Mouse (Mus musculus): ENCODE measurements around the gene Ssmem1.
A peak's percentile ranks its signal among the peaks of the same experiment; 100 is the strongest.

The Ssmem1 gene

DNA sequence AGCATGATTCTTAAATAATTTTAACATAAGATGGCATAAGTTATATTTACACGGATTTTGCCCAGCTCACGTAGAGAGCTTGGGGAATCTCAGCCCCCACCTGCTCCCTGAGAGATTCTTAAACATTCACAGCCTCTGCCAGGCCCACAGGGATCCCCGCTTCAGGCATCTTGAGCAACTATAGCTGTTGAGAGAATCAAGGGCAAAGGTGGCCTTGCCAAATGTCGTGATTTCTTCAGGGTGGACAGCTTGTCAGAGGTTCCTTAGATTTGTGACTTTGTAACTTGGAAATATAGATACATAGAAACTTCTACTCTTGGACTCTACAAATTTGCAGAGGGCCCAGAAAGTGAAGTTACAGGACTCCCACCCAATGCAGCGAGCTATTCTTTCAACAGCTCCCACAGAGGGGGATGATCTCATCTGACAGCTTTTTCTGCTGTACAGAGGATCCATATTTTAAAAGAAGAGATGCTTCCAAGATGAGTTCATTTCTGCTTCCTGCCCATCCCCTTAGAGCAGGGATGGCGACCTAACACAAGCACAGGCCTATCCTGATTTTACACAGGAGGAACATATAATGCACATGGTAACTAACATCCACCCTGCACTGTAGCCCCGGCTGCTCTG is 43.8 kb downstream of the Ssmem1 start:
- DNase-seq (ENCODE audit: low spot score in 2 of 2): no peak

DNA sequence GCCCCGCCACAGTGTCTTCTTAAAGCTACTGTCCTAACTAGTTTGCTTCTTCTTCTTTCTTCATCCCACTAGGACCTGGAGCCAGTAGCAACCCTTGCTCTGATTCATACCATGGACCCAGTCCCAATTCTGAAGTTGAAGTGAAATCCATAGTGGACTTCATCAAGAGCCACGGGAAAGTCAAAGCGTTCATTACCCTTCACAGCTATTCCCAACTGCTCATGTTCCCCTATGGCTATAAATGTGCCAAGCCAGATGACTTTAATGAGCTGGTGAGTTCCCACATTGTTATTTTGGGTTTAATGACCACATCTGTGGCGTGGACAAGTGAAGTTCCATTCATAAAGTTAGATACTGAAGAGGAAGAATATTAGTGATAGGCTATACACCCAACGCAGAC is 44.4 kb downstream of the Ssmem1 start:
- no peak for DNase-seq (ENCODE audit: low spot score in 2 of 2)

DNA sequence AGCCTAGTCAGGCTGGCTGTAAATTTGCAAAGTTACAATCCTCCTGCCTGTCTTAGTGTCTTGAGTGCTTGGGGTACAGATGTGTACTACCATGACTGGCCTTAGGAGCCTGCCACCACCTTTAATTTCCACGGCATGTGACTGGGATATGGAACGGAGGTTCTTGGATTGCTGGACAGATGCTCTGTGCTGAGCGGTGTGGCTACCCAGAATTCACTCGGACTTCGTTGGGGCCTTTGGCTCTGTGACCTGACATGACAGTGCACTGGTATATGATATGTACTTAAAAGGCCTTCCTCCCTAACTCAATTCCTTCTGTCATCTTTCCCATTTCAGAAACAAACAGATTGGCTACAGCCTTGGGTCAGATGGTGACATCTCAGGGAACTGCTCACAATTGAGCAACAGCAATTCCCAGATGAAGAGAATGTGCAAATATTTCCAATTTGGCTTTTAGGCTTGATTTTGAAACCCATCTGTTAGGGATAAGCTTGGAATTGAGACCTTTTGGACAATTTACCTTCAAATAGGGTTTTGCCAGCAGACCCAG is 45.0 kb downstream of the Ssmem1 start:
- DNase-seq (ENCODE audit: low spot score in 2 of 2): no peak

DNA sequence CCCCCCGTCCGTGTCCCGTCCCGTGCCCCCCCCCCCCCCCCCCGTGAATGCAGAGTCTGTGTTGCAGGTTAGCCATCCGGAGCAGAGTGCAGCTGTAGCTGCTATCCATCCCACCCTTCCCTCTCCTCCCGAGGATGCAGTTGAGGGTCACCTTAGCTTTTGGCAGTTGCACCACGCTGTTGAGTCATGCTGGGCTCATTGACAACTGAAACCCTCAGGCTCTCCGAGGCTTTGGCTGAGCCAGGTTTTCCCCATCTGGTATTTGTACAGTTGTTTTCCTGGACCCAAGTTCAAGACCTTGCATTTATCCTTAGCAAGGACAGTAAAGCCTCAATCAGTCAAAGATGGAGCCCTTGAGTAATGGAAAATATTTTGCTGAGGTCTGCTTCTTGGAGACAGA is 46.4 kb downstream of the Ssmem1 start:
- DNase-seq (ENCODE audit: low spot score in 2 of 2): no peak

GRCm38 (mm10) chr6:30559726-30560125 is 50.1 kb downstream of the Ssmem1 start:
- no peak for DNase-seq (ENCODE audit: low spot score in 2 of 2)

DNA sequence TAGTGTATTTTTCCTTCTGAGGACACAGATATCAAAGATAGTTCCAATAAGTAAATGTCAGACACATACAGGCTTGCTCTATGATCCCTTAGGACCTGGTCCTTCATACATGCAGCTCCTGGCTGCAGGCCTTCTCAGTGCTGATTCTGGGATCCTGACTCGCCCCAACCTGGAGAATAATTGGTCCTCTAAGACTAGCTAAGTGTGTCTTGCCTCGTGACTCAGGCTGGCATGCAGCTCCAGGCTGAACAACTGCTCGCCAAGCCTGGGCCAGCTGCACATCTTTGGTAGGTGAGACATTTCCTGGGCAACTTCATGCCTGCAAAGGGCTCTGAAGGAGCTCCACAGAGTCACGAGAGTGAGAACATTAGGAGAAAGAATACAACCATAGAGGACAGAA is 52.5 kb downstream of the Ssmem1 start:
- DNase-seq (ENCODE audit: low spot score in 2 of 2): no peak

GRCm38 (mm10) chr6:30563575-30563974 is 53.9 kb downstream of the Ssmem1 start:
- DNase-seq (ENCODE audit: low spot score in 2 of 2): peak in 1 of 2 experiments; percentile 35

DNA sequence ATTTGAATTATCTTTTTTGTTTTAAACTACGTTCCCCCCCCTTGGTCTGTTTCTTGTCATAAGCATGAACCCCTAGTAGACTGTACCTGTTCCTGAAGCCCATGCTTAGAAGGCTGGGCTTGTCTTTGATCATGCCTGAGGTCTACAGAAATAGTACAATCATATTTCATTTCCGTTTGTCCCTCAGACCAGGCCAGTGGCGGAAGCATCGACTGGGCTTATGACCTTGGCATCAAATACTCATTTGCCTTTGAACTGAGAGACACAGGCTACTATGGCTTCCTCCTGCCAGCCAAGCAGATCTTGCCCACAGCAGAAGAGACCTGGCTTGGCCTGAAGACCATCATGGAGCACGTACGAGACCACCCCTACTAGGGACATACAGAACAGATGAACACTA is 54.4 kb downstream of the Ssmem1 start:
- DNase-seq (ENCODE audit: low spot score in 2 of 2): no peak

GRCm38 (mm10) chr6:30568069-30568468 is 58.4 kb downstream of the Ssmem1 start, which contains the start of gene Cpa4:
Gene Cpa4, plus strand, starts transcription at chr6:30568369.
- no peak for DNase-seq (ENCODE audit: low spot score in 2 of 2)

GRCm38 (mm10) chr6:30569331-30569730 is 59.7 kb downstream of the Ssmem1 start:
- DNase-seq (ENCODE audit: low spot score in 2 of 2): no peak
